Comparison of ENCODE assay signal across 10 mouse cellular contexts in the genomic region with DNA sequence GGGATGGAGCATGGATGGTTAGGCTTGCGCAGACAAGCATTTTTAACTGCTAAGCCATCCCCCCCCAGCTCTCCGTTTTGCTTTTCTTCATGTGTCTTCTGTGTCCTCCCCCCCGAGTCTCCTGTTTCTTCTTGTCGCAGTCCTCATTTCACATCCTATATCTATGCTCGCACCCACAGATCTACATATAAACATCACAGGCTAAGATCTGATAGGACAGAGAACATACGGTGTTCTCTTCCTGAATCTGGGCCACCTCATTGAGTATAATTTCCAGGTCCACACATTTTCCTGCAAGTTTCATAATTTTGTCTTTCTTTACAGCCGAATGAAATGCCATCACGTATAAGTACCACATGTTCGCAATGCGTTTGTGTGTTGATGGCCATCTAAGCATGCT.
A peak's percentile ranks its signal among the peaks of the same experiment; 100 is the strongest.
DNase-seq lines count a peak whose midpoint lies in the region; ATAC-seq and TF ChIP-seq lines count a peak whose summit lies in the region.
"Had no signal": no experiment of that assay in that cellular context is flagged by ENCODE, and none has a peak within 500 bp of the region (broad histone marks: within the 10 kb centered on the region; RNA-seq: fewer than 3 reads in every experiment).

No protein-coding gene starts in this region.

- H3K4me2 ChIP-seq in hindbrain, embryonic 14.5 days (replicated peaks): no peak overlapping the region
- H3K4me2 ChIP-seq in liver, postnatal 0 days (ENCODE audit: low read depth, low read length): no peak overlapping the region

- ATAC-seq in hindbrain, embryonic 14.5 days (ENCODE audit: low FRiP score): no peak
- ATAC-seq in liver, postnatal 0 days: no peak

- no peak for DNase-seq in heart, adult 2 months
- no peak for DNase-seq in heart, postnatal 25 days (ENCODE audit: low spot score)
- no peak for DNase-seq in left cerebral cortex, adult 2 months (ENCODE audit: extremely low spot score in 1 of 2, low spot score in 2 of 2)
- DNase-seq in left cerebral cortex, adult 11 months (ENCODE audit: low spot score): no peak
- no peak for DNase-seq in hindbrain, embryonic 14.5 days (ENCODE audit: low spot score)
- DNase-seq in liver, postnatal 0 days: no peak
- no peak for DNase-seq in cerebellum, adult 11 months
- DNase-seq in adrenal gland, adult 18-20 months (ENCODE audit: low spot score in 2 of 2): no peak
- DNase-seq: cerebellum, postnatal 36 days; retina, postnatal 1 day had no signal

- 91% methylated on average over 10 of the region's 10 CpGs for WGBS in heart, adult 2 months
- WGBS in hindbrain, embryonic 14.5 days: 89% methylated on average over 10 of the region's 10 CpGs
- WGBS in liver, postnatal 0 days (ENCODE audit: insufficient replicate concordance): 63% methylated on average over 10 of the region's 10 CpGs

- intact Hi-C loops in heart, adult 2 months (cut with DNase I): loop anchor here (5.0 kb wide), 2 partner anchors 58 to 168 kb away; partner anchors contain the start of gene Zfp36l1
- intact Hi-C loops in heart, postnatal 25 days (cut with DNase I): no loop called here
- intact Hi-C loops in left cerebral cortex, adult 2 months (cut with DNase I): no loop called here

- TF ChIP-seq POLR2A in heart, adult 2 months (IDR thresholded peaks at IDR 0.05; ENCODE audit: insufficient read depth, low read depth, low read length): no peak

- H3K79me2 ChIP-seq in heart, adult 2 months (replicated peaks; ENCODE audit: control insufficient read depth, insufficient read depth, low read length): no peaks in the 10 kb centered on the region

- no peak overlapping the region for H3K9ac ChIP-seq in heart, adult 2 months (ENCODE audit: low read depth, low read length)
- H3K9ac ChIP-seq in hindbrain, embryonic 14.5 days: no peak overlapping the region
- no peak overlapping the region for H3K9ac ChIP-seq in liver, postnatal 0 days (replicated peaks)

- H3K4me1 ChIP-seq in heart, adult 2 months (ENCODE audit: control insufficient read depth, insufficient read depth, low read length): peaks cover 21% of the 10 kb centered on the region
- H3K4me1 ChIP-seq in hindbrain, embryonic 14.5 days (replicated peaks; ENCODE audit: control insufficient read depth, insufficient read depth, low read length): peaks cover 9% of the 10 kb centered on the region; the same call in 1 of the 2 replicates
- peaks cover 18% of the 10 kb centered on the region for H3K4me1 ChIP-seq in liver, postnatal 0 days (ENCODE audit: insufficient read depth)

- no peak for TF ChIP-seq EP300 in heart, adult 2 months (IDR thresholded peaks at IDR 0.05; ENCODE audit: insufficient read depth, low read depth, low read length)
- no peak for TF ChIP-seq EP300 in liver, postnatal 0 days (IDR thresholded peaks at IDR 0.05; ENCODE audit: low read depth)

- no peaks in the 10 kb centered on the region for H3K27me3 ChIP-seq in heart, adult 2 months (ENCODE audit: control insufficient read depth, insufficient read depth, low read length)
- no peaks in the 10 kb centered on the region for H3K27me3 ChIP-seq in hindbrain, embryonic 14.5 days (ENCODE audit: control insufficient read depth, insufficient read depth, low read length)
- H3K27me3 ChIP-seq in liver, postnatal 0 days (ENCODE audit: insufficient read depth, low read length): no peaks in the 10 kb centered on the region

- H3K9me3 ChIP-seq in hindbrain, embryonic 14.5 days (ENCODE audit: control insufficient read depth, low read length): no peaks in the 10 kb centered on the region
- H3K9me3 ChIP-seq in liver, postnatal 0 days (ENCODE audit: low read length): no peaks in the 10 kb centered on the region

- no peaks in the 10 kb centered on the region for H3K36me3 ChIP-seq in heart, adult 2 months (ENCODE audit: control insufficient read depth, insufficient read depth, low read length)
- no peaks in the 10 kb centered on the region for H3K36me3 ChIP-seq in hindbrain, embryonic 14.5 days (replicated peaks; ENCODE audit: control insufficient read depth, insufficient read depth)
- no peaks in the 10 kb centered on the region for H3K36me3 ChIP-seq in liver, postnatal 0 days (replicated peaks; ENCODE audit: insufficient read depth, low read length)

- no peak for TF ChIP-seq CTCF in heart, adult 2 months (IDR thresholded peaks at IDR 0.05)
- TF ChIP-seq CTCF in left cerebral cortex, adult 2 months (IDR thresholded peaks at IDR 0.05): no peak
- TF ChIP-seq CTCF in liver, postnatal 0 days (IDR thresholded peaks at IDR 0.05; ENCODE audit: low read depth): no peak

- H3K27ac ChIP-seq in heart, adult 2 months: peak overlapping the region; percentile 78
- peak overlapping the region; percentile 30; the same call in 1 of the 2 replicates for H3K27ac ChIP-seq in left cerebral cortex, adult 2 months
- peak overlapping the region; percentile 49; the same call in 1 of the 2 replicates for H3K27ac ChIP-seq in hindbrain, embryonic 14.5 days
- H3K27ac ChIP-seq in liver, postnatal 0 days (ENCODE audit: low read depth): peak overlapping the region; percentile 73

- H3K4me3 ChIP-seq in heart, adult 2 months: no peak overlapping the region
- no peak overlapping the region for H3K4me3 ChIP-seq in left cerebral cortex, adult 2 months
- H3K4me3 ChIP-seq in hindbrain, embryonic 14.5 days (replicated peaks; ENCODE audit: low read length): no peak overlapping the region
- H3K4me3 ChIP-seq in liver, postnatal 0 days (ENCODE audit: low read depth, low read length): no peak overlapping the region
